Mouse (Mus musculus) hindbrain, postnatal 0 days (tissue): ENCODE measurements around the gene Wdr74. TPM values are rescaled to one million over a fixed set of nuclear protein-coding genes. Genes with fewer than 3 reads are reported as not detected.

Experiments used
- ATAC-seq: fragments of 200-750 bp; cut with Nextera tagmentation; 2 replicates; pipeline ENCODE4 v1.8.0; 2017; ENCODE audit warnings: mild to moderate bottlenecking, moderate TSS enrichment, moderate library complexity
- DNase-seq: peaks from one replicate; pipeline ENCODE4 v3.0.0-alpha.2; 2015; ENCODE audit warnings: low spot score
- H3K27ac ChIP-seq: fragments of 300-500 bp; sonication (generic); 2 replicates; pipeline ENCODE4 v1.5.1; 2014; ENCODE audit warnings: mild to moderate bottlenecking
- H3K27me3 ChIP-seq: fragments of 300-500 bp; sonication (generic); 2 replicates; pipeline ENCODE4 v1.6.1; 2014; ENCODE audit warnings: low read length, mixed read lengths; ENCODE audit not compliant: insufficient read depth
- H3K36me3 ChIP-seq: fragments of 300-500 bp; sonication (generic); 2 replicates; pipeline ENCODE4 v1.6.1; 2014; ENCODE audit warnings: low read length, mixed read lengths; ENCODE audit not compliant: insufficient read depth
- H3K4me1 ChIP-seq: fragments of 300-500 bp; sonication (generic); 2 replicates; pipeline ENCODE4 v1.6.1; 2014; ENCODE audit warnings: antibody characterized with exemption, low read length, mixed read lengths; ENCODE audit not compliant: insufficient read depth
- H3K4me2 ChIP-seq: fragments of 300-500 bp; sonication (generic); 2 replicates; pipeline ENCODE4 v1.6.1; 2014; ENCODE audit warnings: low read depth, mild to moderate bottlenecking, low read length, moderate library complexity, mixed read lengths
- H3K4me3 ChIP-seq: fragments of 300-500 bp; sonication (generic); 2 replicates; pipeline ENCODE4 v1.5.1; 2014; ENCODE audit warnings: low read length
- H3K9ac ChIP-seq: fragments of 300-500 bp; sonication (generic); replicated peaks from 2 replicates; pipeline ENCODE4 v1.6.1; 2014; ENCODE audit warnings: mild to moderate bottlenecking, low read length, moderate library complexity, mixed read lengths
- H3K9me3 ChIP-seq: fragments of 300-500 bp; sonication (generic); 2 replicates; pipeline ENCODE4 v1.6.1; 2016; ENCODE audit warnings: low read length, mixed read lengths
- CTCF ChIP-seq: IDR thresholded peaks from 2 replicates; pipeline ENCODE4 v1.5.1; 2016; ENCODE audit warnings: antibody characterized with exemption, control low read depth, low read depth
- WGBS: fragments of 180-500 bp; shearing (Covaris S2); extraction: QIAGEN DNeasy Blood & Tissue Kit; methylation state at CpG from one replicate; pipeline ENCODE4 v1.1.7; 2014; 5-methylcytosine and 5-hydroxymethylcytosine counted together
- polyA plus RNA-seq: library from polyadenylated mRNA; unstranded; fragments of >200 nt; fragmentation: Nextera tagmentation; extraction: Ambion mirVana; gene quantifications from 2 replicates; pipeline ENCODE4 v1.2.1, GENCODE M21; 2015
- total RNA-seq: library from RNA; depleted of rRNA; stranded (reverse); fragments of >200 nt; gene quantifications from 2 replicates; pipeline ENCODE4 v1.2.3, GENCODE M21; 2014; rRNA removed

Gene Wdr74
- 46.7 and 49.7 TPM in 2 replicates for total RNA-seq
- polyA plus RNA-seq: 78.7 and 79.2 TPM in 2 replicates

- Histone ChIP-seq H3K4me3 (peak within 1 kb of the TSS; percentile 91), H3K36me3 (peaks cover 22% of the 10 kb centered on the region), H3K9me3 (no peaks in the 10 kb centered on the region), H3K27ac (peak within 1 kb of the TSS; percentile 71), H3K4me1 (peaks cover 3% of the 10 kb centered on the region; the same call in 1 of the 2 replicates), H3K9ac (peak within 1 kb of the TSS; percentile 70), H3K27me3 (no peaks in the 10 kb centered on the region), H3K4me2 (peak within 1 kb of the TSS; percentile 98)
- peak; percentile 96 for DNase-seq
- no peak for TF ChIP-seq CTCF
- peak; percentile 96 for ATAC-seq
- WGBS: under 1% methylated on average over 32 of the region's 32 CpGs
Measured at GRCm38 (mm10) chr19:8735389-8736159, at the start of gene Wdr74. Wdr74 (plus strand) TSS chr19:8735827.

DNA sequence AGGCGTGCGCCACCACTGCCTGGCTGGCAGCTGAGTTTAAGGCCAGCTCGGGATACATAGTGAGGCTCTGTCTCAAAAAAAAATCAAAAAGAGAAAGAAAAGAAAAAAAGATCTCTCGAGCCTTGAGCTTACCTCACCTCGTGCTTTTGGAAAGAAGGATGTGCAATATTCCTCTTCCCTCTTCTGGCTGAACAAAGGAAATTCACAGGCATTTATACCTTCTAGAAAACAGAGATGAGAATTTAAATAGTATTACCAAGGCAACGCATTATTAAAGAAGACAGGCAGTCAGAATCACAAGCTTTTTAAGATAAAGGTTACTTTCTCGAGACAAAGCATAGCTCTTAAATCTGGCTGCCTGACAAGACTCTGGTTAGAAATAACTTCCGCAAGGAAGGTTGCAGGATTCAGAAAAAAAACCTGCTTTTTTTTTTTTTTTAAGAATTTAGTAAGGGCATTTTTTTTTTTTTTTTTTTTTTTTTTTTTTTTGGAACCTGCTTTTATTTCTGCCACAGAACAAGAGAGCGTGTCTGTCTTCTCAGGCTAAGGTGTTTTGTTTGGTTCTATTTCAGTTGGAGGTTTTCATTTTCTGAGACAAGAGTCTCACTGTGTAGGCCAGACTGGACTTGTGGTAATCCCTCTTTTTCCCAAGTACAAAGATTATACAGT lies 43.6 kb upstream of the Wdr74 start:
- 47% methylated on average over 9 of the region's 9 CpGs for WGBS
- no peaks in the 10 kb centered on the region for H3K27me3 ChIP-seq
- no peak overlapping the region for H3K4me3 ChIP-seq
- H3K4me1 ChIP-seq: no peaks in the 10 kb centered on the region
- H3K36me3 ChIP-seq: no peaks in the 10 kb centered on the region
- DNase-seq: no peak
- H3K9ac ChIP-seq: no peak overlapping the region
- no peak for TF ChIP-seq CTCF
- ATAC-seq: no peak
- H3K9me3 ChIP-seq: no peaks in the 10 kb centered on the region
- H3K4me2 ChIP-seq: no peak overlapping the region
- peak overlapping the region; percentile 32; the same call in 1 of the 2 replicates for H3K27ac ChIP-seq

DNA sequence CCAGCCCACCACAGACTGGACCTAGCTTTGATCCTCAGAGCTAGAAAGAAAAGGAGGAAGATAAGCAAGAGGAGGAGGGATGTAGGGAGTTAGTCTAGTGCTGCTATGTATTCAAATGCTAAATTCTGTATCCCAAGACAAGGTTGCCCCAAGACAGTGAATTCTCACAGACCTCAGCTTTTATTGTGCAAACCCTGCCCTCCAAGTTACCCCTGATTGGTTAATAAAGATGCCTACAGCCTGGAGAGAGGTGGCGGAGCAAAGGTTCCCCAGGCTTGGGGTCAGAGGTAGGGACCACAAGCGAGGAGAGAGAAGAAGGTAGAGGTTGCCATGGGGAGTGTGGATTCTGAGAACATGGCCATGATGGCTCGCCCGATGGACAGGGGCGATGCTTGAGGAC lies 42.9 kb upstream of the Wdr74 start:
- Histone ChIP-seq H3K36me3 (no peaks in the 10 kb centered on the region), H3K4me3 (no peak overlapping the region), H3K27me3 (no peaks in the 10 kb centered on the region), H3K4me2 (no peak overlapping the region), H3K27ac (no peak overlapping the region), H3K4me1 (no peaks in the 10 kb centered on the region), H3K9me3 (no peaks in the 10 kb centered on the region), H3K9ac (no peak overlapping the region)
- no peak for TF ChIP-seq CTCF
- DNase-seq (no peak), ATAC-seq (no peak)
- WGBS: 67% methylated on average over 5 of the region's 5 CpGs

- H3K4me3 ChIP-seq: no peak overlapping the region
- H3K4me1 ChIP-seq: no peaks in the 10 kb centered on the region
- H3K4me2 ChIP-seq: no peak overlapping the region
- no peaks in the 10 kb centered on the region for H3K36me3 ChIP-seq
- H3K27ac ChIP-seq: no peak overlapping the region
- DNase-seq (no peak), ATAC-seq (peak; percentile 48; the same call in 1 of the 2 replicates)
- H3K9me3 ChIP-seq: no peaks in the 10 kb centered on the region
- H3K27me3 ChIP-seq: no peaks in the 10 kb centered on the region
- peak; percentile 36 for TF ChIP-seq CTCF
- WGBS: 58% methylated on average over 6 of the region's 6 CpGs
- H3K9ac ChIP-seq: no peak overlapping the region
Measured at GRCm38 (mm10) chr19:8695330-8695729, 40.3 kb upstream of the Wdr74 start.

DNA sequence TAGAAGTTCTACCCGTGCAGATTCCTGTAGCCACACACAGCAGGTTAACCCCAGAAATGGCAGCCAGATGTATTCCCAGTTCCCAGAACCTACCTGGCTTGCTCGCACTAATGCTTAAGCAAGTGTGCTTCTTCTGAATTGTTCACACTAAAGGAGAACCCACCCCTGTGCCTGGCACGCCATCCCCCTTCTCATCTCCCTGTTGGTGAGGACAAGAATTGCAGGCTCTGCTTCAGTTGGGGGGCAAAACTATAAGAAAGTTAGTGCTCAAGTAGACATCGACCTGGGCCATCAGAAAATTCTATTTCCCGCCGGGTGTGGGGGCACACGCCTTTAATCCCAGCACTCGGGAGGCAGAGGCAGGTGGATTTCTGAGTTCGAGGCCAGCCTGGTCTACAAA lies 36.0 kb upstream of the Wdr74 start:
- Histone ChIP-seq H3K36me3 (no peaks in the 10 kb centered on the region), H3K4me3 (no peak overlapping the region), H3K4me2 (no peak overlapping the region), H3K4me1 (no peaks in the 10 kb centered on the region), H3K9ac (no peak overlapping the region), H3K27me3 (no peaks in the 10 kb centered on the region), H3K9me3 (no peaks in the 10 kb centered on the region), H3K27ac (no peak overlapping the region)
- no peak for DNase-seq
- 83% methylated on average over 9 of the region's 9 CpGs for WGBS
- ATAC-seq: no peak
- peak; percentile 23; the same call in 1 of the 2 replicates for TF ChIP-seq CTCF

DNA sequence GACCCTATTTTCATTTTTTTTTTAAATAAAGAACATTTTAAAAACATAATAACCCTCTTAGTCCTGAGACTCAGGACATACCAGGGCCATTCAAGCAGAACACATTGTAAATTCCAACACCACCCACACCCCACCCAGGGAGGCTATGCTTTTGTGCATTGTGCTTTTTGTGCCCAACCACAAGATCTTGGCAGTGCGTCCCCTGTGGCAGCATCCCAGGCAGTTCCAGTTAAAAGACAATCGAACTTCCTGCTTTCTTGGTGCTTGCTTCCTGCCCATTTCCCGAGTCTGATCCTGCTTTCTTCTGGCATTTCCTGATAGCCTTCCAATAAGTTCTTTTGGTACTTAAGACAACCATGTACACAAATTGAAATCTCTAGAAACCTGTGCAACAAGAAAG lies 33.2 kb upstream of the Wdr74 start:
- peak; percentile 22 for DNase-seq
- H3K27ac ChIP-seq: no peak overlapping the region
- H3K9ac ChIP-seq: no peak overlapping the region
- WGBS: 35% methylated on average over 3 of the region's 3 CpGs
- H3K27me3 ChIP-seq: no peaks in the 10 kb centered on the region
- no peaks in the 10 kb centered on the region for H3K4me1 ChIP-seq
- H3K9me3 ChIP-seq: no peaks in the 10 kb centered on the region
- TF ChIP-seq CTCF: no peak
- no peak overlapping the region for H3K4me3 ChIP-seq
- ATAC-seq: no peak
- peaks cover 6% of the 10 kb centered on the region for H3K36me3 ChIP-seq
- H3K4me2 ChIP-seq: no peak overlapping the region
